In genomic region chr9:66200411-66200789, GRCm38 (mm10) we compare ENCODE assay signal across 18 mouse cellular contexts. TPM values are rescaled to one million over a fixed set of nuclear protein-coding genes. Genes with fewer than 3 reads are reported as not detected.
DNase-seq lines count a peak whose midpoint lies in the region; ATAC-seq and TF ChIP-seq lines count a peak whose summit lies in the region.
"Had no signal": no experiment of that assay in that cellular context is flagged by ENCODE, and none has a peak within 500 bp of the region (broad histone marks: within the 10 kb centered on the region; RNA-seq: fewer than 3 reads in every experiment).

No protein-coding gene starts in this region.

- H3K4me1 ChIP-seq in bone marrow, adult 2 months (ENCODE audit: control insufficient read depth, insufficient read depth, low read length) = peaks cover 2% of the 10 kb centered on the region; the same call in 1 of the 2 replicates
- H3K4me1 ChIP-seq in liver, embryonic 16.5 days (ENCODE audit: control insufficient read depth, low read depth, low read length) = peaks cover 41% of the 10 kb centered on the region
- H3K4me1 ChIP-seq in thymus, adult 2 months (replicated peaks; ENCODE audit: control insufficient read depth, insufficient read depth, low read length) = no peaks in the 10 kb centered on the region
- H3K4me1 ChIP-seq: midbrain, embryonic 12.5 days had no signal

- H3K4me3 ChIP-seq in bone marrow, adult 2 months (replicated peaks; ENCODE audit: control insufficient read depth, low read depth, low read length) = no peak overlapping the region
- H3K4me3 ChIP-seq in liver, embryonic 16.5 days (ENCODE audit: low read depth, low read length) = no peak overlapping the region
- no peak overlapping the region for H3K4me3 ChIP-seq in thymus, adult 2 months (ENCODE audit: control insufficient read depth, insufficient read depth, low read length)
- H3K4me3 ChIP-seq: forebrain, embryonic 10.5 days; heart, embryonic 10.5 days; midbrain, embryonic 12.5 days had no signal

- WGBS in bone marrow, adult 2 months = 72% methylated on average over 5 of the region's 5 CpGs
- WGBS in liver, embryonic 16.5 days (ENCODE audit: insufficient replicate concordance) = 22% methylated on average over 5 of the region's 5 CpGs
- WGBS in thymus, adult 2 months = 93% methylated on average over 5 of the region's 5 CpGs

- H3K27me3 ChIP-seq in liver, embryonic 16.5 days (ENCODE audit: control insufficient read depth, insufficient read depth, low read depth, low read length) = no peaks in the 10 kb centered on the region
- no peaks in the 10 kb centered on the region for H3K27me3 ChIP-seq in thymus, adult 2 months (ENCODE audit: control insufficient read depth, insufficient read depth, low read length)
- H3K27me3 ChIP-seq: midbrain, embryonic 12.5 days had no signal

- peak overlapping the region; percentile 35 for H3K4me2 ChIP-seq in liver, embryonic 16.5 days (ENCODE audit: low read depth, low read length)
- H3K4me2 ChIP-seq: midbrain, embryonic 12.5 days had no signal

- TF ChIP-seq POLR2A in bone marrow, adult 2 months (IDR thresholded peaks at IDR 0.05; ENCODE audit: borderline replicate concordance, control insufficient read depth, low read depth, low read length) = no peak
- TF ChIP-seq POLR2A in thymus, adult 2 months (IDR thresholded peaks at IDR 0.05; ENCODE audit: control insufficient read depth, extremely low read depth, insufficient read depth, low read length, poor library complexity) = no peak

- H3K27ac ChIP-seq in bone marrow, adult 2 months (ENCODE audit: control insufficient read depth, insufficient read depth, low read depth, low read length, poor library complexity) = peak overlapping the region; percentile 38
- H3K27ac ChIP-seq in liver, embryonic 16.5 days (ENCODE audit: low read length) = peak overlapping the region; percentile 85
- H3K27ac ChIP-seq in thymus, adult 2 months (ENCODE audit: control insufficient read depth, insufficient read depth, low read length) = no peak overlapping the region
- H3K27ac ChIP-seq: forebrain, embryonic 10.5 days; heart, embryonic 10.5 days; midbrain, embryonic 12.5 days had no signal

- peak; percentile 81 for ATAC-seq in liver, embryonic 16.5 days (ENCODE audit: low read depth)
- ATAC-seq: forebrain, postnatal 0 days; hindbrain, embryonic 16.5 days had no signal

- peak overlapping the region; percentile 32 for H3K9ac ChIP-seq in liver, embryonic 16.5 days (ENCODE audit: low read depth, low read length)
- H3K9ac ChIP-seq: forebrain, postnatal 0 days; midbrain, embryonic 12.5 days had no signal

- H3K9me3 ChIP-seq in liver, embryonic 16.5 days (replicated peaks; ENCODE audit: control insufficient read depth, low read length) = no peaks in the 10 kb centered on the region
- H3K9me3 ChIP-seq: forebrain, embryonic 10.5 days; heart, embryonic 10.5 days; midbrain, embryonic 12.5 days had no signal

- H3K36me3 ChIP-seq in liver, embryonic 16.5 days (ENCODE audit: control insufficient read depth, insufficient read depth) = no peaks in the 10 kb centered on the region
- H3K36me3 ChIP-seq in thymus, adult 2 months (ENCODE audit: control insufficient read depth, insufficient read depth, low read length) = no peaks in the 10 kb centered on the region
- H3K36me3 ChIP-seq: forebrain, embryonic 10.5 days; heart, embryonic 10.5 days; midbrain, embryonic 12.5 days had no signal

- no peak for TF ChIP-seq CTCF in bone marrow, adult 2 months (IDR thresholded peaks at IDR 0.05; ENCODE audit: control insufficient read depth, insufficient read depth, low read length)
- TF ChIP-seq CTCF in thymus, adult 2 months (IDR thresholded peaks at IDR 0.05; ENCODE audit: borderline replicate concordance, control insufficient read depth, extremely low read depth, insufficient read depth, low read length, poor library complexity) = no peak

- DNase-seq in c-Kit-positive CD71-positive TER-119-positive erythroid progenitor cells, embryonic 14.5 days (ENCODE audit: low spot score) = peak; percentile 61
- DNase-seq in liver = peak; percentile 64
- no peak for DNase-seq in cerebellum, adult 8-10 months
- DNase-seq in thymus, adult 2 months = no peak
- DNase-seq in adrenal gland, postnatal 10 days = no peak
- DNase-seq in layer of hippocampus, adult 11-12 months (ENCODE audit: low spot score) = no peak
- DNase-seq: adrenal gland, postnatal 25 days; cerebellum, adult 11-12 months; cerebellum, postnatal 36 days; forebrain, postnatal 0 days; lung, postnatal 10 days; thymus, postnatal 25 days had no signal

RNA-seq across cellular contexts. Expression of gene Dapk2, which starts 42.4 kb away (rescaled TPM):
- 33.5 and 34.8 TPM in 2 replicates for polyA plus RNA-seq in bone marrow, adult 2 months (2011; ENCODE audit: insufficient read depth, insufficient read length, low replicate concordance, missing spikeins)
- 32.7 and 33.7 TPM in 2 replicates for polyA plus RNA-seq in liver, embryonic 16.5 days (2015; fragmentation: Nextera tagmentation; extraction: Ambion mirVana)
- polyA plus RNA-seq in thymus, adult 2 months (2012; rRNA removed) = 3.4 and 5.1 TPM in 2 replicates
- 10 to 100 TPM in 1 of 2 experiments, 1 to 10 TPM in 1; 8.3 to 12.4 TPM for total RNA-seq in adrenal gland, postnatal 10 days (2021)

Comparison
In these comparisons a context has a peak if more than half of its experiments do, and no peak if none do; other contexts are left out.
1. DNase-seq: peak in c-Kit-positive CD71-positive TER-119-positive erythroid progenitor cells, embryonic 14.5 days (single experiment) and liver (single experiment); none in cerebellum, adult 8-10 months (single experiment), thymus, adult 2 months (single experiment), adrenal gland, postnatal 10 days (single experiment) and layer of hippocampus, adult 11-12 months (single experiment).